Mouse (Mus musculus) midbrain, embryonic 15.5 days (tissue): Measurements from ENCODE around the gene Malrd1. TPM values are rescaled to one million over a fixed set of nuclear protein-coding genes. Genes with fewer than 3 reads are reported as not detected.

Experiments
- ATAC-seq: fragments of 200-750 bp; cut with Nextera tagmentation; replicated peaks from 2 replicates; pipeline ENCODE4 v1.8.0; 2017; ENCODE audit warnings: moderate TSS enrichment
- H3K27ac ChIP-seq: fragments of 300-500 bp; sonication (generic); 2 replicates; pipeline ENCODE4 v1.5.1; 2015; ENCODE audit warnings: mild to moderate bottlenecking, inconsistent platforms
- H3K27me3 ChIP-seq: fragments of 300-500 bp; sonication (generic); replicated peaks from 2 replicates; pipeline ENCODE4 v1.6.1; 2015; ENCODE audit warnings: inconsistent platforms
- H3K36me3 ChIP-seq: fragments of 300-500 bp; sonication (generic); replicated peaks from 2 replicates; pipeline ENCODE4 v1.6.1; 2015; ENCODE audit warnings: inconsistent platforms
- H3K4me1 ChIP-seq: fragments of 300-500 bp; sonication (generic); 2 replicates; pipeline ENCODE4 v1.6.1; 2015; ENCODE audit warnings: inconsistent platforms
- H3K4me2 ChIP-seq: fragments of 300-500 bp; sonication (generic); 2 replicates; pipeline ENCODE4 v1.6.1; 2015; ENCODE audit warnings: inconsistent platforms, mild to moderate bottlenecking, moderate library complexity
- H3K4me3 ChIP-seq: fragments of 300-500 bp; sonication (generic); 2 replicates; pipeline ENCODE4 v1.5.1; 2015; ENCODE audit warnings: mild to moderate bottlenecking, inconsistent platforms
- H3K9ac ChIP-seq: fragments of 300-500 bp; sonication (generic); 2 replicates; pipeline ENCODE4 v1.6.1; 2015; ENCODE audit warnings: mild to moderate bottlenecking, inconsistent platforms
- H3K9me3 ChIP-seq: fragments of 300-500 bp; sonication (generic); 2 replicates; pipeline ENCODE4 v1.6.1; 2016; ENCODE audit warnings: inconsistent platforms
- WGBS: fragments of 180-500 bp; shearing (Covaris S2); methylation state at CpG from one replicate; pipeline ENCODE4 v1.1.7; 2015; ENCODE audit warnings: mixed read lengths; 5-methylcytosine and 5-hydroxymethylcytosine counted together
- polyA plus RNA-seq: library from polyadenylated mRNA; unstranded; fragments of >200 nt; fragmentation: Nextera tagmentation; extraction: Ambion mirVana; gene quantifications from 2 replicates; pipeline ENCODE4 v1.2.1, GENCODE M21; 2015

Gene Malrd1
- polyA plus RNA-seq, 1 experiment from 2014 or later: 0.13 TPM

DNA sequence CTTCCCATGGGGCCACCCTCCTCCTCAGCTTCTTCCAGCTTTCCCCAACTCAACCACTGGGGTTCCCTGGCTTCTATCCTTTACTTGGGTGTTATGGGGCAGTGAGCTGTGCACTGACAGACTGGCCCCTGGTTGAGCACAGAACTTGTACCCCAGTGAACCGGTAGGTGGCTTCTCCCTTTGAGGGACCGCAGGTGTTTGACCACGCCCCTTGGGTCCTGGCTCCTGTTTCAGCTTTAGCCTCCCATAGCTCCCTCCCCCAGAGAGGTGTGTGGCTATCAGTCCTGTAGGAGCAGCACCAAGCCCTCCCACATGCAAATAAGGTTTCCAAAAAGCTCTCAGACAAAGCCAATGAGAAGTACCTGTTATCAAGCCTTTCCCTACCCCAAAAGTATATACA is 584.4 kb downstream of the Malrd1 start:
- Histone ChIP-seq H3K9ac (no peak overlapping the region), H3K9me3 (no peaks in the 10 kb centered on the region), H3K27ac (no peak overlapping the region), H3K4me3 (no peak overlapping the region), H3K36me3 (no peaks in the 10 kb centered on the region), H3K4me2 (no peak overlapping the region), H3K27me3 (no peaks in the 10 kb centered on the region), H3K4me1 (no peaks in the 10 kb centered on the region)
- ATAC-seq: no peak
- WGBS: 65% methylated on average over 3 of the region's 3 CpGs

DNA sequence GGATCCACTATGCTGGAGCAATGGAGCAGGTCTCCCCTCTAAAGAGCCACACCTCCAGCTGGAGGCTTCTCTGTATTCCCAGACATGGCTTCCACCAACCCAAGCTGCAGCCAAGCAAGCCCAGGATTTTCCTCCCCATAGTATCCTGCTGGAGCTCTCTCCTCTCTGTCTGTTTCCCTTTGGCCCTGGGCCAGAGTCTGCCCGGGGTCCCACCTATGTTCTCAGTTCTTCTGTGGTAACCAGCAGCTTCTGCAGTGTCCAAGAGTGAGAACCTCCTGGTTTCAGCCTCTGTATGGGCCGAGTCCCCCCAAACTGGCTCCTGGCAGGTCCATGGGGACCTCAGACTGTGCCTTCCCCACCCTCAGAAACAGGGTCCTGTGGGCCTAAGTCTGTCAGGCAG is 587.1 kb downstream of the Malrd1 start:
- Histone ChIP-seq H3K9me3 (no peaks in the 10 kb centered on the region), H3K4me2 (no peak overlapping the region), H3K4me3 (no peak overlapping the region), H3K36me3 (no peaks in the 10 kb centered on the region), H3K9ac (no peak overlapping the region), H3K27me3 (no peaks in the 10 kb centered on the region), H3K27ac (no peak overlapping the region), H3K4me1 (no peaks in the 10 kb centered on the region)
- 81% methylated on average over 2 of the region's 2 CpGs for WGBS
- no peak for ATAC-seq

GRCm38 (mm10) chr2:16147999-16148398 is 621.7 kb downstream of the Malrd1 start:
- no peaks in the 10 kb centered on the region for H3K9me3 ChIP-seq
- WGBS: 87% methylated on average over 1 of the region's 1 CpGs
- no peak overlapping the region for H3K4me3 ChIP-seq
- H3K27me3 ChIP-seq: no peaks in the 10 kb centered on the region
- no peaks in the 10 kb centered on the region for H3K36me3 ChIP-seq
- H3K4me2 ChIP-seq: no peak overlapping the region
- ATAC-seq: no peak
- no peaks in the 10 kb centered on the region for H3K4me1 ChIP-seq
- H3K27ac ChIP-seq: no peak overlapping the region
- H3K9ac ChIP-seq: no peak overlapping the region

DNA sequence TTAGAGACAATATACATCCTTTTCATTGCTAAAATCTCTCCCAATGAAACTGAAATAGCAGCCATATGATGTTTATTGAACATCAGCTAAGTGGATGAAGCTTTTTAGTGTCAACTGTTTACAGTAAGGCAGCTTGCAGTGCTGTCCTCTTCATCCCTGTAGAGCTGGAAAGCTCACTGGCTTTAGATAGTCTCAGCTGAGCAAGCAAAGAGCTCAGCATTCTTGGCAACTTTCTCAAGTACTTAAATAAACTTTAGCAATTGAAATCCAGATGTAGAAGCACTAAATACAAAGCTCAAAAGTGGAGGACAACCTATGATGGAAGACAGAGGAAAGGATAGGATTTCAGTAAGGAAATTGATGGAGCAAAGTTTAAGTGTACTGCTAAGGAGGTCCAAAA is 626.3 kb downstream of the Malrd1 start:
- no peaks in the 10 kb centered on the region for H3K27me3 ChIP-seq
- no peak overlapping the region for H3K27ac ChIP-seq
- no peaks in the 10 kb centered on the region for H3K4me1 ChIP-seq
- H3K4me3 ChIP-seq: no peak overlapping the region
- ATAC-seq: no peak
- no peaks in the 10 kb centered on the region for H3K36me3 ChIP-seq
- H3K9me3 ChIP-seq: no peaks in the 10 kb centered on the region
- H3K4me2 ChIP-seq: no peak overlapping the region
- no peak overlapping the region for H3K9ac ChIP-seq

DNA sequence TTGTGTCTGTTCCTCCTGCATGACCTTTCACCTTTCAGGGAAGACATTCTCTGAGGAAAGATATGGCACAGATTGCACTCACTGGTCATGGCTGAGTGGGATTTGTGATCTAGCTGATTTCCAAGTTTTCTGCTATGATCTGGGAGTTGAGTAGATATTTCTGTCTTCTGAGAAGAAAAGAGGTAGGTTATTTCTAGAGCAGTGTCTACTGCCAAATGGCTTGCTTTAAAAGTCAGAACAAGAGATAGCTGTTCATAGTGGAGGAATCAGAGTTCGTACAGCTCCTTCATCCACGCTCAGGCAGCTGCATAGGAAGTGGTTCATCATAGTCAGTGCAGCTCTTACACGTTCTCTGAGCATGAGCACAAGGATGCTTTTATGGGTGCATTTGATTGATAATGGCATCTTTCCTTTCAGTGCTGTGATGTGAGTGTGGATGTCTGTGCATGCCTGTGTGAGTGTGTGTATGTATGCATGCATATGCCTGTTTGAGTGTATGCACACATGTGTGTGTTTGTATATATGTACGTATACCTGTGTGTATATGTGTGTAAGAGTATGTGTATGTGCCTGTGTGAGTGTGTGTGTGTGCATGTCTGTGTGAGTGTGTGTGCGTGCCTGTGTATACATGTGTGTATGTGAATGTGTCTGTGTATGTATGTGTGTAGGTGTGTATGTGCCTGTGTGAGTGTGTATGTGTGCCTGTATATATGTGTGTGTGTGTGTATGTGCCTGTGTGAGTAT is 637.1 kb downstream of the Malrd1 start:
- WGBS: 87% methylated on average over 5 of the region's 5 CpGs

GRCm38 (mm10) chr2:16168611-16169010 is 642.3 kb downstream of the Malrd1 start:
- no peaks in the 10 kb centered on the region for H3K4me1 ChIP-seq
- H3K9me3 ChIP-seq: no peaks in the 10 kb centered on the region
- 67% methylated on average over 2 of the region's 2 CpGs for WGBS

More for the DNA sequence above, 637.1 kb downstream of the Malrd1 start:
- ATAC-seq: no peak
- Histone ChIP-seq H3K9me3 (no peaks in the 10 kb centered on the region), H3K9ac (no peak overlapping the region), H3K4me2 (no peak overlapping the region), H3K36me3 (no peaks in the 10 kb centered on the region), H3K4me1 (no peaks in the 10 kb centered on the region), H3K4me3 (no peak overlapping the region), H3K27ac (no peak overlapping the region), H3K27me3 (no peaks in the 10 kb centered on the region)

GRCm38 (mm10) chr2:16172086-16172485 is 645.8 kb downstream of the Malrd1 start:
- H3K27ac ChIP-seq: no peak overlapping the region

More at GRCm38 (mm10) chr2:16168611-16169010, 642.3 kb downstream of the Malrd1 start:
- Histone ChIP-seq H3K36me3 (no peaks in the 10 kb centered on the region), H3K27ac (no peak overlapping the region), H3K9ac (no peak overlapping the region), H3K4me3 (no peak overlapping the region), H3K4me2 (no peak overlapping the region), H3K27me3 (no peaks in the 10 kb centered on the region)
- ATAC-seq: no peak

DNA sequence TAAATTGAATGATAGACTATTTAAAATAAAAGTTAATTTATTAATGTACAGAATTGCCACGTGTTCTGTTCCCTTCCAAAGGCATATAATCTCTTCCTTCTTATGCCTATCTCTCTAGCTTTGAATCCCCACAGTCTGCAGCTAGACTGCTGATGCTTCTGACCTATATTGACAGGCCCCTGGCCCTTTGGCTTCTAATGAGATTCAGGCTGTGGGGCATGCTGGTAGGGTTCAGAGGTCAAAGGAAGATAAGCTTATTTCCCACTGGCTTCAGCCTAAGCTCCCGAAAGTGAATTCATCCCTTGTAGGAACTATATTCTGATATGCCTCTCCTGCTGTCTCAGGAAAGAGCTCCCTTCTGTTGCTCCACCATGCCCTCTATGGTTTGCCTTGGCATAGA is 647.1 kb downstream of the Malrd1 start:
- ATAC-seq: no peak
- no peak overlapping the region for H3K9ac ChIP-seq
- no peak overlapping the region for H3K27ac ChIP-seq
- 11% methylated on average over 2 of the region's 2 CpGs for WGBS
- H3K9me3 ChIP-seq: no peaks in the 10 kb centered on the region
- no peaks in the 10 kb centered on the region for H3K36me3 ChIP-seq
- H3K27me3 ChIP-seq: no peaks in the 10 kb centered on the region
- no peaks in the 10 kb centered on the region for H3K4me1 ChIP-seq
- no peak overlapping the region for H3K4me3 ChIP-seq
- H3K4me2 ChIP-seq: no peak overlapping the region

More at GRCm38 (mm10) chr2:16172086-16172485, 645.8 kb downstream of the Malrd1 start:
- ATAC-seq: no peak
- Histone ChIP-seq H3K9me3 (no peaks in the 10 kb centered on the region), H3K9ac (no peak overlapping the region), H3K4me1 (no peaks in the 10 kb centered on the region), H3K27me3 (no peaks in the 10 kb centered on the region), H3K4me2 (no peak overlapping the region), H3K4me3 (no peak overlapping the region), H3K36me3 (no peaks in the 10 kb centered on the region)

GRCm38 (mm10) chr2:16182140-16182539 is 655.9 kb downstream of the Malrd1 start:
- Histone ChIP-seq H3K9me3 (no peaks in the 10 kb centered on the region), H3K27ac (no peak overlapping the region), H3K27me3 (no peaks in the 10 kb centered on the region), H3K4me2 (no peak overlapping the region), H3K36me3 (no peaks in the 10 kb centered on the region), H3K9ac (no peak overlapping the region), H3K4me3 (no peak overlapping the region), H3K4me1 (no peaks in the 10 kb centered on the region)
- WGBS: 63% methylated on average over 2 of the region's 2 CpGs
- ATAC-seq: no peak

- ATAC-seq: no peak
- no peaks in the 10 kb centered on the region for H3K36me3 ChIP-seq
- H3K4me2 ChIP-seq: no peak overlapping the region
- no peaks in the 10 kb centered on the region for H3K9me3 ChIP-seq
- H3K4me1 ChIP-seq: no peaks in the 10 kb centered on the region
- no peak overlapping the region for H3K4me3 ChIP-seq
- H3K27me3 ChIP-seq: no peaks in the 10 kb centered on the region
- H3K9ac ChIP-seq: no peak overlapping the region
- H3K27ac ChIP-seq: no peak overlapping the region
- 96% methylated on average over 2 of the region's 2 CpGs for WGBS
These were observed 656.9 kb downstream of the Malrd1 start for GRCm38 (mm10) chr2:16183158-16183557.

DNA sequence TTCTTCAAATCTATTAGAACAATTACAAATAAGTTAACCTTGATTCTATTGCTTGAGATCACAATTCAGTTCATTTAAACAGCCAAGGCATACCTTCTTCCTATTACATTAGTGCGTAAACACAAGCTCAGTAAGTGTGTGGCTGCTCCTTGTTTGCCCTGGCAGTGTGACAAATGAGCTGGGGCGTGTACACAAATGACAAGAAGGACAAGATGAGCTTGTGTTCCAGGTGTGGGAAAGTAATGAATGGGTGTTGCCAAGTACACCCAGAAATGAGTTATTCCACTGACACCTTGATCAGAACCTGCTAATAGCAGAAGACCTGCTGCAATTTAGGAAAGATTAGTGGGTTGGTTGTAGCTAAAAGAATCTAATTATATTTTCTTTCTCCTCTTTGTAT is 683.7 kb downstream of the Malrd1 start:
- Histone ChIP-seq H3K27me3 (no peaks in the 10 kb centered on the region), H3K9ac (no peak overlapping the region), H3K4me3 (no peak overlapping the region), H3K27ac (no peak overlapping the region), H3K36me3 (no peaks in the 10 kb centered on the region), H3K9me3 (no peaks in the 10 kb centered on the region), H3K4me1 (no peaks in the 10 kb centered on the region), H3K4me2 (no peak overlapping the region)
- no peak for ATAC-seq
- 76% methylated on average over 2 of the region's 2 CpGs for WGBS

- no peak overlapping the region for H3K4me2 ChIP-seq
- H3K4me1 ChIP-seq: no peaks in the 10 kb centered on the region
- no peaks in the 10 kb centered on the region for H3K9me3 ChIP-seq
- no peak for ATAC-seq
- no peak overlapping the region for H3K4me3 ChIP-seq
- H3K9ac ChIP-seq: no peak overlapping the region
- H3K27me3 ChIP-seq: no peaks in the 10 kb centered on the region
- no peak overlapping the region for H3K27ac ChIP-seq
- H3K36me3 ChIP-seq: no peaks in the 10 kb centered on the region
These were observed 686.5 kb downstream of the Malrd1 start for GRCm38 (mm10) chr2:16212752-16213151.

DNA sequence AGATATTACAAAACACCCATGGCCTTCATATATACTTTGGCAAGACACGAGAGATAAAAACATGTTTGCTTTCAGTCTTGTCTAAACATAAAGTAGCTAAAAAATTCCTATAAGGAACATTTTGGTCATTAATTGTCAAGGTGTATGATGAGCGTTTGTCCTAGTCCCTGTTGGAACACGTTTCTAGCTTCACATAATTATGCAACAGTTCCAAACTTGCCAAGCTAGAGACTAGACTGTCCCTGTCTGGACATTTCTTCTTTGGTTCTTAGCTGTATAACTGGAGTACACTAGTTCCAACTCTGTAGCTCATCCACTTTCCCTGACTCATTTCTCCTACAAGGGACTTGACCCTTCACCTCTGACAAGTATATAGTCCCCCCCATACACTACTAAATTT is 687.8 kb downstream of the Malrd1 start:
- ATAC-seq: no peak
- no peak overlapping the region for H3K9ac ChIP-seq
- H3K27ac ChIP-seq: no peak overlapping the region
- no peaks in the 10 kb centered on the region for H3K27me3 ChIP-seq
- WGBS: 87% methylated on average over 3 of the region's 3 CpGs
- no peak overlapping the region for H3K4me3 ChIP-seq
- H3K4me2 ChIP-seq: no peak overlapping the region
- H3K4me1 ChIP-seq: no peaks in the 10 kb centered on the region
- no peaks in the 10 kb centered on the region for H3K36me3 ChIP-seq
- no peaks in the 10 kb centered on the region for H3K9me3 ChIP-seq
